Mouse (Mus musculus) kidney, adult 2 months (tissue): ENCODE results near the gene Ubash3b. TPM values are rescaled to one million over a fixed set of nuclear protein-coding genes. Genes with fewer than 3 reads are reported as not detected.

Experiments used
- DNase-seq: peaks from one replicate; pipeline ENCODE4 v3.0.0; 2021
- H3K27ac ChIP-seq: fragments of 200-500 bp; 2 replicates; pipeline ENCODE4 v1.5.1; 2012; ENCODE audit warnings: low read depth, low read length, control low read depth, inconsistent platforms; ENCODE audit not compliant: insufficient read depth
- H3K27me3 ChIP-seq: fragments of 200-500 bp; replicated peaks from 2 replicates; pipeline ENCODE4 v1.6.1; 2012; ENCODE audit warnings: mild to moderate bottlenecking, moderate library complexity, low read length, inconsistent platforms; ENCODE audit not compliant: control insufficient read depth, insufficient read depth
- H3K36me3 ChIP-seq: fragments of 200-500 bp; 2 replicates; pipeline ENCODE4 v1.6.1; 2012; ENCODE audit warnings: mild to moderate bottlenecking, moderate library complexity, low read length, inconsistent platforms; ENCODE audit not compliant: control insufficient read depth, insufficient read depth
- H3K4me1 ChIP-seq: fragments of 200-500 bp; 2 replicates; pipeline ENCODE4 v1.6.1; 2011; ENCODE audit warnings: low read length; ENCODE audit not compliant: control insufficient read depth, insufficient read depth
- H3K4me3 ChIP-seq: fragments of 200-500 bp; 2 replicates; pipeline ENCODE4 v1.5.1; 2011; ENCODE audit warnings: mild to moderate bottlenecking, low read depth, low read length, control low read depth; ENCODE audit not compliant: insufficient read depth
- CTCF ChIP-seq: fragments of 200-500 bp; conservative IDR thresholded peaks from 2 replicates; pipeline ENCODE4 v1.5.1; 2011; ENCODE audit warnings: low read depth, mild to moderate bottlenecking, control low read depth, low read length, moderate library complexity, mixed read lengths; ENCODE audit not compliant: insufficient read depth, insufficient read length
- POLR2A ChIP-seq: fragments of 200-500 bp; IDR thresholded peaks from one replicate; pipeline ENCODE4 v1.6.1; 2011; ENCODE audit warnings: low read depth, low read length, control low read depth
- WGBS: fragments of 180-500 bp; shearing (Covaris S2); methylation state at CpG from one replicate; pipeline ENCODE4 v1.1.7; 2018; 5-methylcytosine and 5-hydroxymethylcytosine counted together
- polyA plus RNA-seq: library from polyadenylated mRNA; depleted of rRNA; stranded (reverse); fragments of >200 nt; gene quantifications from 2 replicates; pipeline ENCODE4 v1.2.3, GENCODE M21; 2012

Ubash3b gene
- polyA plus RNA-seq, 1 experiment, result 2.3 TPM

- no peaks in the 10 kb centered on the region for H3K27me3 ChIP-seq
- WGBS, result 98% methylated on average over 2 of the region's 2 CpGs
- no peak for DNase-seq
- TF ChIP-seq POLR2A (no peak), CTCF (no peak)
- H3K27ac ChIP-seq, result no peak overlapping the region
- no peak overlapping the region for H3K4me3 ChIP-seq
- no peaks in the 10 kb centered on the region for H3K36me3 ChIP-seq
- peaks cover 6% of the 10 kb centered on the region for H3K4me1 ChIP-seq
Observed at GRCm38 (mm10) chr9:41136273-41136672, 25.2 kb downstream of the Ubash3b start.

DNA sequence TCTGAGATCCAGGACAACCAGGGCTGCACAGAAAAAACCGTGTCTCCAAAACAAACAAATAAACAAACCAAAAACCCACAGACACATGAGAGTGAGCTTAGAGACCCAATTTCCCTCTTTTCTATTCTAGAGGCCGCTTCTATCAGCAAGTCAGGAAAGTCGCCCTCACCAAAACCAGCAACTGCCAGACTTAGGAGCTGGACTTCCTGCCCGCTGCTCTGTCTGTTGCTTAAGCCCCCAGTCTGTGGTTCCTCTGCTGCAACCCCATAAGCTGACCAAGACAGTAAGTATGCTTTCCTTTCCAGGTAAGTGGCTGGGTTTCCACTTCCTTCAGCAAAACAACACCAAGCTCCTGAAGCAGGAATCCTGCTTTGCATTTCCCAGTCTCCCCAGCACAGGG lies 26.6 kb downstream of the Ubash3b start:
- 83% methylated on average over 4 of the region's 4 CpGs for WGBS
- Histone ChIP-seq H3K27me3 (no peaks in the 10 kb centered on the region), H3K4me3 (no peak overlapping the region), H3K27ac (no peak overlapping the region), H3K4me1 (peaks cover 6% of the 10 kb centered on the region), H3K36me3 (no peaks in the 10 kb centered on the region)
- DNase-seq, result no peak
- no peak for TF ChIP-seq POLR2A
- no peak for TF ChIP-seq CTCF

- no peaks in the 10 kb centered on the region for H3K4me1 ChIP-seq
- no peaks in the 10 kb centered on the region for H3K36me3 ChIP-seq
- H3K27me3 ChIP-seq, result no peaks in the 10 kb centered on the region
- WGBS, result 85% methylated on average over 8 of the region's 8 CpGs
- H3K27ac ChIP-seq, result no peak overlapping the region
- no peak for TF ChIP-seq CTCF
- H3K4me3 ChIP-seq, result no peak overlapping the region
- no peak for DNase-seq
Observed at GRCm38 (mm10) chr9:41130563-41130962, 30.9 kb downstream of the Ubash3b start.

GRCm38 (mm10) chr9:41129802-41130480 lies 31.6 kb downstream of the Ubash3b start:
- Histone ChIP-seq H3K4me3 (no peak overlapping the region), H3K36me3 (no peaks in the 10 kb centered on the region), H3K4me1 (no peaks in the 10 kb centered on the region), H3K27me3 (no peaks in the 10 kb centered on the region), H3K27ac (no peak overlapping the region)
- no peak for TF ChIP-seq CTCF
- TF ChIP-seq POLR2A, result no peak
- 81% methylated on average over 10 of the region's 10 CpGs for WGBS
- no peak for DNase-seq

GRCm38 (mm10) chr9:41129273-41129672 lies 32.2 kb downstream of the Ubash3b start:
- H3K36me3 ChIP-seq, result no peaks in the 10 kb centered on the region
- H3K4me3 ChIP-seq, result no peak overlapping the region
- no peaks in the 10 kb centered on the region for H3K4me1 ChIP-seq
- 92% methylated on average over 3 of the region's 3 CpGs for WGBS
- H3K27ac ChIP-seq, result no peak overlapping the region
- H3K27me3 ChIP-seq, result no peaks in the 10 kb centered on the region
- no peak for DNase-seq
- no peak for TF ChIP-seq CTCF
- no peak for TF ChIP-seq POLR2A

DNA sequence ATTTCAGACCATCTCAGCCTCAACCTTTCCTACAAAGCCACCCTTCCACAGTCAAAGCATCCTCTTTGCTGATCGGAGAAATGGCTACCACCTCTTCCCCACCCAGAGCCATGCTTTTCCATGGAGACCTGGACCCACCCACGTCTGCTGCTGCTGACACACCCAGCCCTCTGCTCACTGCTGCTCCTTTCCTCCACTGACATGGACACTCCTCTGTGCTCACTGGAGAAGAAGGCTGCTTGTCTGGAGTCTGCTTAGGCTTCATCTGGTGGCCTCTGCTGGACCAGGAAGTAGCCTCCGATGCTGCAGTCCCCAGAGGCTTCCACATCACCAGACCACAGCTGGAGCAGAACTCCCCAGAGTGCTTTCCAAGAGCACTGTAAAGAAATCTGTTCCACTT lies 34.8 kb downstream of the Ubash3b start:
- TF ChIP-seq POLR2A, result no peak
- TF ChIP-seq CTCF, result no peak
- Histone ChIP-seq H3K36me3 (no peaks in the 10 kb centered on the region), H3K4me1 (no peaks in the 10 kb centered on the region), H3K27ac (no peak overlapping the region), H3K27me3 (no peaks in the 10 kb centered on the region), H3K4me3 (no peak overlapping the region)
- no peak for DNase-seq
- 75% methylated on average over 3 of the region's 3 CpGs for WGBS

- no peaks in the 10 kb centered on the region for H3K4me1 ChIP-seq
- H3K27ac ChIP-seq, result no peak overlapping the region
- no peak for TF ChIP-seq POLR2A
- no peak for DNase-seq
- H3K4me3 ChIP-seq, result no peak overlapping the region
- H3K36me3 ChIP-seq, result no peaks in the 10 kb centered on the region
- H3K27me3 ChIP-seq, result no peaks in the 10 kb centered on the region
- WGBS, result 96% methylated on average over 6 of the region's 6 CpGs
Observed at GRCm38 (mm10) chr9:41124305-41124704, 37.2 kb downstream of the Ubash3b start.
